Mouse (Mus musculus): ENCODE results near the gene Plbd2. TPM values are rescaled to one million over a fixed set of nuclear protein-coding genes. Genes with fewer than 3 reads are reported as not detected.

Plbd2 gene
- total RNA-seq, 2 experiments from 2014 or later = 36.7 to 38.0 TPM

GRCm38 (mm10) chr5:120437539-120437938 is 65.9 kb downstream of the Plbd2 start:
- DNase-seq = no peak

GRCm38 (mm10) chr5:120436885-120437495 is 66.4 kb downstream of the Plbd2 start:
- DNase-seq = no peak

- DNase-seq = no peak
These were observed 67.5 kb downstream of the Plbd2 start for GRCm38 (mm10) chr5:120435731-120436501.

- no peak for DNase-seq
These were observed 68.3 kb downstream of the Plbd2 start for GRCm38 (mm10) chr5:120435006-120435681.

- no peak for DNase-seq
These were observed 69.1 kb downstream of the Plbd2 start for GRCm38 (mm10) chr5:120434231-120434735.

Other genes starting within 250 kb of the Plbd2 start
- not detected for gene Lhx5, start 71.9 kb downstream of the Plbd2 start, total RNA-seq (2021)
- 1 to 10 TPM in 1 of 2 experiments, under 1 TPM in 1; 0.26 to 1.2 TPM for gene Sdsl, start 30.8 kb downstream of the Plbd2 start, total RNA-seq (2021)
- not detected for gene Sds, start 27.1 kb downstream of the Plbd2 start, total RNA-seq (2021)
- gene Slc8b1, start 7.5 kb upstream of the Plbd2 start, total RNA-seq (2021) = 10 to 100 TPM; 15.1 to 20.0 TPM
- gene Tpcn1, start 85.0 kb upstream of the Plbd2 start, total RNA-seq (2021) = 10 to 100 TPM; 67.1 to 71.2 TPM
- gene Iqcd, start 85.4 kb upstream of the Plbd2 start, total RNA-seq (2021) = under 1 TPM; 0.40 to 0.50 TPM
- 1 to 10 TPM; 4.7 to 6.2 TPM for gene Rita1, start 109.0 kb upstream of the Plbd2 start, total RNA-seq (2021)
- 10 to 100 TPM; 22.4 to 23.9 TPM for gene Ddx54, start 109.1 kb upstream of the Plbd2 start, total RNA-seq (2021)
- not detected for gene Cfap73, start 130.6 kb upstream of the Plbd2 start, total RNA-seq (2021)
- gene Rasal1, start 145.2 kb upstream of the Plbd2 start, total RNA-seq (2021) = under 1 TPM in 1 of 2 experiments, not detected in 1; 0.23 TPM
- gene Dtx1, start 208.3 kb upstream of the Plbd2 start, total RNA-seq (2021) = 1 to 10 TPM; 1.2 to 1.4 TPM
- gene Oas2, start 246.2 kb upstream of the Plbd2 start, total RNA-seq (2021) = under 1 TPM in 1 of 2 experiments, not detected in 1; 0.09 TPM

All from gastrocnemius, postnatal 10 days (tissue).